Mouse (Mus musculus): ENCODE data around the gene Esyt1. TPM values are rescaled to one million over a fixed set of nuclear protein-coding genes. Genes with fewer than 3 reads are reported as not detected.

Esyt1 gene
- polyA plus RNA-seq (2017; shearing (Covaris generic)), result 115 TPM

DNA sequence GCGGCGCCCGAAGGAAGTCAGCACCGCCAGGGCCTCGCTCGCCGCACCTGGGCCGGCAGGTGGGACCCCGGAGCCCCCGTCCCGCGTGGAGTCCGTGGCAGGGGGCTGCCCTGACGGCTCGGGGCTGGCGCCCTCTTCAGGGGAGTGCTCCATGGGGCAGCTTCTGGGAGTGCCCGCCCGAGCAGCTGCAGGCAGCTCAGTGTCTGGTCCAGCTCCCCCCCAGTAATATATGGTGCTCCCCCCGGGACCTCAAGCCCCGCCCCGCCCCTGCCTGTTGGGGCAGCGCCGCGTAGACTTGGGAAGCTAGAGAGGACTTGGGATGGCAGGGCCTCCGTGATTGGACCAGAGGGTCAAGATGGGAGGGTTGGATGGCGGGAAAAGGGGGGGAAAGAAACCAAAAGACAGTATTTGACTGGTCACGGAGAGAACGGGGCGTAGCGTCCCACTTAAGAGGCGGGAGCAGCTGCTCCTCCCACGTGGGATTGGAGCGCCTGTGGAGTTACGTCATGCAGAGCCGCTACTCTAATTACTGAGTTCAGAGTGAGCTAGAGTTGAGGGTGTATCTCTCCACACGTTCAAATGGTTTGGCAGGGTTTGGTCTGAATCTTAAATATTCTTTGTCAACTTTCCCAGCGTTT lies at the start of gene Esyt1:
TSS of gene Esyt1 (minus strand) at position 201 of the 638 bp plus-strand sequence.

GRCm38 (mm10) chr10:128565788-128566531 lies 40.3 kb upstream of the Esyt1 start, which contains the start of gene Pa2g4:
TSS of gene Pa2g4 (minus strand) at chr10:128565987.

GRCm38 (mm10) chr10:128548947-128549681 lies 23.4 kb upstream of the Esyt1 start, which contains the start of gene Rpl41:
TSS of gene Rpl41 (minus strand) at chr10:128549305.

DNA sequence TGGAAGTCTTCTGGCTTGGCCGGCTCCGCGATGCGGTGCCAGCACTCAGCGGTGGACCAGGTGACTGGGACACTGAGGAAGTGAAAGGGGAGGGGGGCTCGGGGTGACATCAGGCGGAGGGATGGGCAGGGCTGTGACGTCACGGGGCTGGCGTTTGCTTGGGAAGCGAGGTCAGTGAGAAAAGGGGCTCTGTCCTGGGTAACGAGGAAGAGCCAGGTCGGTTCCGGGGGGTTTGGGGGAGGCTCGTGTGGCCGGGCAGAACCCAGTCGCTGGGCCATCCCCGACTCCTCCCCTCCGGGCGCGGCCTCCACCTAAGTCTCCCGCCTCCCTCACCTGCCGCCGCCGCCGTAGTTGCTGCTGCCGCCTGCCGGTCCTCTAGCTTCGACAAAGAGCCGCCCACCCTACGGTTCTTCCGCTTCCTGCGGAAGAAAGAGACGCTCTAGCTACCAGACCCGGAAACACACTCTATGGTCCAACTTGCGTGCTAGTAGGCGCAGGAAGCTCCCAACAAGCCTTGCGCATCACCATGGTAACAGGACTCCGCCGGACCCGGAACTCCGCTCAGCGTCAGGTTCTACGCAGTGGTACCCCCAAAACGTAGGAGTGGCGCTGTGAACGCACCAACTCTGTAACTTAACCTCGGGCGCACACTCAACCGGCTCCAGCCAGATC lies 21.8 kb upstream of the Esyt1 start, which contains the start of gene Zc3h10:
TSS of gene Zc3h10 (minus strand) at position 414 of the 672 bp plus-strand sequence.

GRCm38 (mm10) chr10:128498590-128498989 lies 27.1 kb downstream of the Esyt1 start, which contains the start of gene Myl6b:
TSS of gene Myl6b (minus strand) at chr10:128498685.

GRCm38 (mm10) chr10:128493695-128494666 lies 31.7 kb downstream of the Esyt1 start, which contains the start of gene Myl6:
TSS of gene Myl6 (minus strand) at chr10:128494145.

Other genes with a start within 250 kb of the Esyt1 start
- not detected for gene Il23a, start 227.1 kb downstream of the Esyt1 start, polyA plus RNA-seq (2017; shearing (Covaris generic))
- 51.5 TPM for gene Pan2, start 222.5 kb downstream of the Esyt1 start, polyA plus RNA-seq (2017; shearing (Covaris generic))
- gene Cnpy2, start 203.4 kb downstream of the Esyt1 start, polyA plus RNA-seq (2017; shearing (Covaris generic)), result 154 TPM
- 182 TPM for gene Cs, start 188.1 kb downstream of the Esyt1 start, polyA plus RNA-seq (2017; shearing (Covaris generic))
- gene Coq10a, start 156.9 kb downstream of the Esyt1 start, polyA plus RNA-seq (2017; shearing (Covaris generic)), result 14.7 TPM
- 1.5 TPM for gene Ankrd52, start 148.8 kb downstream of the Esyt1 start, polyA plus RNA-seq (2017; shearing (Covaris generic))
- gene Slc39a5, start 124.6 kb downstream of the Esyt1 start, polyA plus RNA-seq (2017; shearing (Covaris generic)), result not detected
- 131 TPM for gene Nabp2, start 114.4 kb downstream of the Esyt1 start, polyA plus RNA-seq (2017; shearing (Covaris generic))
- 50.5 TPM for gene Rnf41, start 114.2 kb downstream of the Esyt1 start, polyA plus RNA-seq (2017; shearing (Covaris generic))
- 134 TPM for gene Smarcc2, start 66.6 kb downstream of the Esyt1 start, polyA plus RNA-seq (2017; shearing (Covaris generic))
- 1,630 TPM for gene Myl6, start 31.7 kb downstream of the Esyt1 start, polyA plus RNA-seq (2017; shearing (Covaris generic))
- 4.7 TPM for gene Myl6b, start 27.2 kb downstream of the Esyt1 start, polyA plus RNA-seq (2017; shearing (Covaris generic))
- gene Zc3h10, start 21.9 kb upstream of the Esyt1 start, polyA plus RNA-seq (2017; shearing (Covaris generic)), result 34.2 TPM
- gene Rpl41, start 23.4 kb upstream of the Esyt1 start, polyA plus RNA-seq (2017; shearing (Covaris generic)), result 3,447 TPM
- gene Pa2g4, start 40.1 kb upstream of the Esyt1 start, polyA plus RNA-seq (2017; shearing (Covaris generic)), result 43.8 TPM
- gene Erbb3, start 63.8 kb upstream of the Esyt1 start, polyA plus RNA-seq (2017; shearing (Covaris generic)), result 12.0 TPM
- gene Rps26, start 100.9 kb upstream of the Esyt1 start, polyA plus RNA-seq (2017; shearing (Covaris generic)), result 866 TPM
- 123 TPM for gene Ikzf4, start 120.1 kb upstream of the Esyt1 start, polyA plus RNA-seq (2017; shearing (Covaris generic))
- 50.8 TPM for gene Suox, start 148.2 kb upstream of the Esyt1 start, polyA plus RNA-seq (2017; shearing (Covaris generic))
- 55.3 TPM for gene Rab5b, start 170.4 kb upstream of the Esyt1 start, polyA plus RNA-seq (2017; shearing (Covaris generic))
- gene Pmel, start 178.3 kb upstream of the Esyt1 start, polyA plus RNA-seq (2017; shearing (Covaris generic)), result 7.0 TPM
- gene Cdk2, start 179.2 kb upstream of the Esyt1 start, polyA plus RNA-seq (2017; shearing (Covaris generic)), result 42.1 TPM
- 777 TPM for gene Dgka, start 219.0 kb upstream of the Esyt1 start, polyA plus RNA-seq (2017; shearing (Covaris generic))
- 41.7 TPM for gene Pym1, start 222.0 kb upstream of the Esyt1 start, polyA plus RNA-seq (2017; shearing (Covaris generic))